Mouse (Mus musculus): ENCODE measurements at regions not wholly inside any gene's neighbourhood (a gene's known extent, or its start where the extent isn't known, plus 50 kb on each side); places are given as distances from the start of the nearest gene placed in this dataset.

- no peak overlapping the region for H3K4me3 ChIP-seq (ENCODE audit: insufficient read depth, low read depth, low read length)
- no peaks in the 10 kb centered on the region for H3K4me1 ChIP-seq (ENCODE audit: control insufficient read depth, insufficient read depth, low read length)
- no peak overlapping the region for H3K27ac ChIP-seq (ENCODE audit: insufficient read depth, low read depth, low read length)
- WGBS: 68% methylated on average over 3 of the region's 3 CpGs
- TF ChIP-seq CTCF (IDR thresholded peaks at IDR 0.05; ENCODE audit: insufficient read depth, low read depth, low read length) (no peak), POLR2A (IDR thresholded peaks at IDR 0.05; ENCODE audit: insufficient read depth, low read depth, low read length) (no peak)
Observed at GRCm38 (mm10) chr4:55284722-55285225, 65.1 kb upstream of the Rad23b start.

GRCm38 (mm10) chr4:55285641-55286040 is 64.2 kb upstream of the Rad23b start:
- WGBS: 24% methylated on average over 5 of the region's 5 CpGs
- Histone ChIP-seq H3K4me3 (ENCODE audit: insufficient read depth, low read depth, low read length) (no peak overlapping the region), H3K27ac (ENCODE audit: insufficient read depth, low read depth, low read length) (no peak overlapping the region), H3K4me1 (ENCODE audit: control insufficient read depth, insufficient read depth, low read length) (no peaks in the 10 kb centered on the region)
- TF ChIP-seq POLR2A (IDR thresholded peaks at IDR 0.05; ENCODE audit: insufficient read depth, low read depth, low read length): no peak
- no peak for TF ChIP-seq CTCF (IDR thresholded peaks at IDR 0.05; ENCODE audit: insufficient read depth, low read depth, low read length)

- no peaks in the 10 kb centered on the region for H3K4me1 ChIP-seq (ENCODE audit: control insufficient read depth, insufficient read depth, low read length)
- no peak overlapping the region for H3K4me3 ChIP-seq (ENCODE audit: insufficient read depth, low read depth, low read length)
- H3K27ac ChIP-seq (ENCODE audit: insufficient read depth, low read depth, low read length): no peak overlapping the region
- TF ChIP-seq POLR2A (IDR thresholded peaks at IDR 0.05; ENCODE audit: insufficient read depth, low read depth, low read length): no peak
- TF ChIP-seq CTCF (IDR thresholded peaks at IDR 0.05; ENCODE audit: insufficient read depth, low read depth, low read length): no peak
- WGBS: 61% methylated on average over 6 of the region's 6 CpGs
Observed at GRCm38 (mm10) chr4:55288456-55288855, 61.4 kb upstream of the Rad23b start.

- Histone ChIP-seq H3K4me1 (ENCODE audit: control insufficient read depth, insufficient read depth, low read length) (peaks cover 6% of the 10 kb centered on the region), H3K4me3 (ENCODE audit: insufficient read depth, low read depth, low read length) (no peak overlapping the region), H3K27ac (ENCODE audit: insufficient read depth, low read depth, low read length) (no peak overlapping the region)
- WGBS: 90% methylated on average over 5 of the region's 5 CpGs
- TF ChIP-seq POLR2A (IDR thresholded peaks at IDR 0.05; ENCODE audit: insufficient read depth, low read depth, low read length) (no peak), CTCF (IDR thresholded peaks at IDR 0.05; ENCODE audit: insufficient read depth, low read depth, low read length) (no peak)
Observed at GRCm38 (mm10) chr4:55292277-55292676, 57.6 kb upstream of the Rad23b start.

- H3K4me1 ChIP-seq (ENCODE audit: control insufficient read depth, insufficient read depth, low read length): peaks cover 6% of the 10 kb centered on the region
- H3K4me3 ChIP-seq (ENCODE audit: insufficient read depth, low read depth, low read length): no peak overlapping the region
- TF ChIP-seq POLR2A (IDR thresholded peaks at IDR 0.05; ENCODE audit: insufficient read depth, low read depth, low read length) (no peak), CTCF (IDR thresholded peaks at IDR 0.05; ENCODE audit: insufficient read depth, low read depth, low read length) (no peak)
- H3K27ac ChIP-seq (ENCODE audit: insufficient read depth, low read depth, low read length): no peak overlapping the region
- 23% methylated on average over 4 of the region's 4 CpGs for WGBS
Observed at GRCm38 (mm10) chr4:55292701-55293100, 57.1 kb upstream of the Rad23b start.

GRCm38 (mm10) chr4:55293347-55294079 is 56.3 kb upstream of the Rad23b start:
- TF ChIP-seq CTCF (IDR thresholded peaks at IDR 0.05; ENCODE audit: insufficient read depth, low read depth, low read length): no peak
- Histone ChIP-seq H3K4me3 (ENCODE audit: insufficient read depth, low read depth, low read length) (no peak overlapping the region), H3K4me1 (ENCODE audit: control insufficient read depth, insufficient read depth, low read length) (peaks cover 6% of the 10 kb centered on the region), H3K27ac (ENCODE audit: insufficient read depth, low read depth, low read length) (no peak overlapping the region)
- WGBS: 7% methylated on average over 5 of the region's 5 CpGs

- 3% methylated on average over 14 of the region's 14 CpGs for WGBS
- no peak overlapping the region for H3K27ac ChIP-seq (ENCODE audit: insufficient read depth, low read depth, low read length)
- H3K4me3 ChIP-seq (ENCODE audit: insufficient read depth, low read depth, low read length): peak overlapping the region; percentile 18
- peaks cover 6% of the 10 kb centered on the region for H3K4me1 ChIP-seq (ENCODE audit: control insufficient read depth, insufficient read depth, low read length)
- no peak for TF ChIP-seq CTCF (IDR thresholded peaks at IDR 0.05; ENCODE audit: insufficient read depth, low read depth, low read length)
- no peak for TF ChIP-seq POLR2A (IDR thresholded peaks at IDR 0.05; ENCODE audit: insufficient read depth, low read depth, low read length)
Observed at GRCm38 (mm10) chr4:55294255-55294687, 55.6 kb upstream of the Rad23b start.

- 95% methylated on average over 3 of the region's 3 CpGs for WGBS
- H3K27ac ChIP-seq (ENCODE audit: insufficient read depth, low read depth, low read length): no peak overlapping the region
- H3K4me3 ChIP-seq (ENCODE audit: insufficient read depth, low read depth, low read length): no peak overlapping the region
- H3K4me1 ChIP-seq (ENCODE audit: control insufficient read depth, insufficient read depth, low read length): peaks cover 6% of the 10 kb centered on the region
- TF ChIP-seq POLR2A (IDR thresholded peaks at IDR 0.05; ENCODE audit: insufficient read depth, low read depth, low read length) (no peak), CTCF (IDR thresholded peaks at IDR 0.05; ENCODE audit: insufficient read depth, low read depth, low read length) (no peak)
Observed at GRCm38 (mm10) chr4:55297841-55298240, 52.0 kb upstream of the Rad23b start.
